11 mouse cellular contexts compared by ENCODE assay signal in the genomic region with DNA sequence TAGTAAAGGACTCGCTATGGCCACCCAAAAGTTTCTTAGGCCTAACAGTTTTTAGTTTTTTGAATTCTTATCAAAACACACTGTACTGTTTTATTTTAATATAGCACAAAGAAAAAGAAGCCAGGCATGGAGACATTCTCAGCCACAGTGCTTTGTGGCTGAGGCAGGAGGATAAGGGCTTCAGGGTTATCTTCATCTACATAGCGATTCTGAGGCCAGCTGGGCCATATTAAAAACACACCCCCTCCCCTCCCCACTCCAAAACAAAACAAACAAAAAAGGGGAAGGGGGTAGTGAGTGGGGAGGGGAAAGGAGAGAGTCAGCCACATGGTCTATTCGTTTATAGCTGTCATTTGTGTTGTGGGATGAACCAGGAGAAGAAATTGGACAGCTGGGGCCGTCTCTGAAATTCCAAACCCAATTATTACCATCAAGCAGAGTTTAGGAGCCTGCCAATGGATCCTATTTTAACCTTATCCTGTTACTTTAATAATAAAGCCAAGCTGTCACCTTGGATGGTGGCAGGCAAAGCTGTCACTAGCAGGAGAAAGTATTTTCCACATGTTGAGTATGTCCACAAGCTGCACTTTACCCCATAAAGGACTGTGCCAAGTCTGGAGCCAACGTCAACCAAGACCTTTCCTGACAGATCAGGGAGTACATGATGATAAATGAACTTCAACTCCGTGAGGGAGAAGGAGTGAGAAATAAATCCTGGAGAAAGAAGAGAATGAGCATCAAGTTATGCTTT. TPM values are rescaled to one million over a fixed set of nuclear protein-coding genes. Genes with fewer than 3 reads are reported as not detected.
DNase-seq lines count a peak whose midpoint lies in the region; ATAC-seq lines count a peak whose summit lies in the region.
"Had no signal": no experiment of that assay in that cellular context is flagged by ENCODE, and none has a peak within 500 bp of the region (broad histone marks: within the 10 kb centered on the region; RNA-seq: fewer than 3 reads in every experiment).

No protein-coding gene starts in this region.

- no peak overlapping the region for H3K4me2 ChIP-seq in embryonic facial prominence, embryonic 14.5 days (ENCODE audit: low read depth, low read length)
- no peak overlapping the region for H3K4me2 ChIP-seq in kidney, embryonic 15.5 days
- no peak overlapping the region for H3K4me2 ChIP-seq in lung, embryonic 15.5 days
- H3K4me2 ChIP-seq in intestine, embryonic 16.5 days (ENCODE audit: low read depth, low read length), result no peak overlapping the region

- no peaks in the 10 kb centered on the region for H3K9me3 ChIP-seq in embryonic facial prominence, embryonic 14.5 days (ENCODE audit: control insufficient read depth, low read length)
- no peaks in the 10 kb centered on the region for H3K9me3 ChIP-seq in embryonic facial prominence, embryonic 10.5 days
- no peaks in the 10 kb centered on the region for H3K9me3 ChIP-seq in kidney, embryonic 15.5 days (replicated peaks)
- no peaks in the 10 kb centered on the region for H3K9me3 ChIP-seq in lung, embryonic 15.5 days
- no peaks in the 10 kb centered on the region for H3K9me3 ChIP-seq in intestine, embryonic 16.5 days (ENCODE audit: control insufficient read depth, low read length)

- no peak overlapping the region for H3K4me3 ChIP-seq in embryonic facial prominence, embryonic 14.5 days (ENCODE audit: low read depth, low read length)
- no peak overlapping the region for H3K4me3 ChIP-seq in embryonic facial prominence, embryonic 10.5 days
- H3K4me3 ChIP-seq in kidney, embryonic 15.5 days (replicated peaks), result no peak overlapping the region
- H3K4me3 ChIP-seq in lung, embryonic 15.5 days, result no peak overlapping the region
- no peak overlapping the region for H3K4me3 ChIP-seq in intestine, embryonic 16.5 days (ENCODE audit: low read length)

- DNase-seq in embryonic facial prominence, embryonic 14.5 days (ENCODE audit: low spot score), result peak; percentile 5
- no peak for DNase-seq in embryonic facial prominence, embryonic 10.5 days (ENCODE audit: low spot score)
- DNase-seq in adrenal gland, postnatal 25 days, result peak; percentile 8
- no peak for DNase-seq in layer of hippocampus, postnatal 25 days (ENCODE audit: extremely low spot score in 1 of 2, low spot score in 1 of 2)
- no peak for DNase-seq in urinary bladder, postnatal 10 days (ENCODE audit: low spot score)
- DNase-seq: layer of hippocampus, postnatal 36 days; right cerebral cortex, adult 18-20 months had no signal

- WGBS in embryonic facial prominence, embryonic 14.5 days, result 56% methylated on average over 6 of the region's 6 CpGs
- WGBS in embryonic facial prominence, embryonic 10.5 days, result 73% methylated on average over 6 of the region's 6 CpGs
- 38% methylated on average over 6 of the region's 6 CpGs for WGBS in kidney, embryonic 15.5 days
- WGBS in lung, embryonic 15.5 days, result 52% methylated on average over 6 of the region's 6 CpGs
- WGBS in intestine, embryonic 16.5 days, result 66% methylated on average over 6 of the region's 6 CpGs

- H3K27ac ChIP-seq in embryonic facial prominence, embryonic 14.5 days (replicated peaks; ENCODE audit: low read depth, low read length), result no peak overlapping the region
- no peak overlapping the region for H3K27ac ChIP-seq in embryonic facial prominence, embryonic 10.5 days (replicated peaks)
- no peak overlapping the region for H3K27ac ChIP-seq in kidney, embryonic 15.5 days
- H3K27ac ChIP-seq in lung, embryonic 15.5 days, result no peak overlapping the region
- H3K27ac ChIP-seq in intestine, embryonic 16.5 days (ENCODE audit: low read length), result no peak overlapping the region
- H3K27ac ChIP-seq: macrophage had no signal

- ATAC-seq in embryonic facial prominence, embryonic 14.5 days (ENCODE audit: low read depth), result 0 out of 2 replicates have a peak, but pooled peaks have one; percentile 27
- ATAC-seq in kidney, embryonic 15.5 days (replicated peaks; ENCODE audit: low FRiP score), result 0 out of 2 replicates have a peak, but pooled peaks have one; percentile 29
- ATAC-seq in lung, embryonic 15.5 days (ENCODE audit: borderline replicate concordance, extremely low read depth, low FRiP score, low TSS enrichment), result peak; percentile 55; the same call in 1 of the 2 replicates
- no peak for ATAC-seq in intestine, embryonic 16.5 days

- H3K27me3 ChIP-seq in embryonic facial prominence, embryonic 14.5 days (replicated peaks; ENCODE audit: control insufficient read depth, insufficient read depth, low read length), result no peaks in the 10 kb centered on the region
- H3K27me3 ChIP-seq in embryonic facial prominence, embryonic 10.5 days (replicated peaks; ENCODE audit: low read depth, poor library complexity, severe bottlenecking), result no peaks in the 10 kb centered on the region
- H3K27me3 ChIP-seq in kidney, embryonic 15.5 days, result no peaks in the 10 kb centered on the region
- H3K27me3 ChIP-seq in lung, embryonic 15.5 days, result no peaks in the 10 kb centered on the region
- H3K27me3 ChIP-seq in intestine, embryonic 16.5 days (replicated peaks; ENCODE audit: control insufficient read depth, insufficient read depth, low read length), result no peaks in the 10 kb centered on the region

- peaks cover 26% of the 10 kb centered on the region for H3K36me3 ChIP-seq in embryonic facial prominence, embryonic 14.5 days (ENCODE audit: control insufficient read depth, insufficient read depth, low read length)
- H3K36me3 ChIP-seq in embryonic facial prominence, embryonic 10.5 days (replicated peaks), result peaks cover 43% of the 10 kb centered on the region
- H3K36me3 ChIP-seq in kidney, embryonic 15.5 days, result peaks cover 18% of the 10 kb centered on the region
- 0 out of 2 replicates have a peak, but pooled peaks cover 3% of the 10 kb centered on the region for H3K36me3 ChIP-seq in lung, embryonic 15.5 days
- H3K36me3 ChIP-seq in intestine, embryonic 16.5 days (ENCODE audit: control insufficient read depth, insufficient read depth, low read length), result no peaks in the 10 kb centered on the region

- H3K4me1 ChIP-seq in embryonic facial prominence, embryonic 14.5 days (ENCODE audit: control insufficient read depth, insufficient read depth, low read length), result no peaks in the 10 kb centered on the region
- no peaks in the 10 kb centered on the region for H3K4me1 ChIP-seq in embryonic facial prominence, embryonic 10.5 days
- H3K4me1 ChIP-seq in kidney, embryonic 15.5 days, result no peaks in the 10 kb centered on the region; the same call in 1 of the 2 replicates
- peaks cover 34% of the 10 kb centered on the region for H3K4me1 ChIP-seq in lung, embryonic 15.5 days
- H3K4me1 ChIP-seq in intestine, embryonic 16.5 days (ENCODE audit: control insufficient read depth, insufficient read depth, low read length), result 0 out of 2 replicates have a peak, but pooled peaks cover 2% of the 10 kb centered on the region

- no peak overlapping the region for H3K9ac ChIP-seq in embryonic facial prominence, embryonic 14.5 days (ENCODE audit: low read depth, low read length)
- no peak overlapping the region for H3K9ac ChIP-seq in kidney, embryonic 15.5 days
- H3K9ac ChIP-seq in lung, embryonic 15.5 days, result no peak overlapping the region
- H3K9ac ChIP-seq in intestine, embryonic 16.5 days (ENCODE audit: low read depth, low read length), result no peak overlapping the region

RNA-seq across cellular contexts. Expression of a gene that starts 20.9 kb away (rescaled TPM):
- polyA plus RNA-seq in embryonic facial prominence, embryonic 14.5 days (2014; fragmentation: Nextera tagmentation; extraction: Ambion mirVana), result 25.1 and 28.2 TPM in 2 replicates
- 45.6 and 49.1 TPM in 2 replicates for polyA plus RNA-seq in embryonic facial prominence, embryonic 10.5 days (2016; fragmentation: Nextera tagmentation; extraction: Ambion mirVana)
- total RNA-seq in adrenal gland, postnatal 25 days (2021), result 11.5 and 15.7 TPM in 2 replicates
- 38.2 and 40.1 TPM in 2 replicates for polyA plus RNA-seq in kidney, embryonic 15.5 days (2015; fragmentation: Nextera tagmentation; extraction: Ambion mirVana)
- 37.7 and 39.5 TPM in 2 replicates for polyA plus RNA-seq in lung, embryonic 15.5 days (2015; fragmentation: Nextera tagmentation; extraction: Ambion mirVana)
- 10 to 100 TPM in 1 of 2 experiments, 1 to 10 TPM in 1; 8.0 to 11.5 TPM for total RNA-seq in layer of hippocampus, postnatal 25 days (2021)
- polyA plus RNA-seq in intestine, embryonic 16.5 days (2015; fragmentation: Nextera tagmentation; extraction: Ambion mirVana), result 29.1 and 31.2 TPM in 2 replicates

RNA-seq across cellular contexts. Expression of a gene that starts 21.0 kb away (rescaled TPM):
- polyA plus RNA-seq in embryonic facial prominence, embryonic 14.5 days (2014; fragmentation: Nextera tagmentation; extraction: Ambion mirVana), result 194 and 212 TPM in 2 replicates
- polyA plus RNA-seq in embryonic facial prominence, embryonic 10.5 days (2016; fragmentation: Nextera tagmentation; extraction: Ambion mirVana), result 144 and 156 TPM in 2 replicates
- 131 and 173 TPM in 2 replicates for total RNA-seq in adrenal gland, postnatal 25 days (2021)
- polyA plus RNA-seq in kidney, embryonic 15.5 days (2015; fragmentation: Nextera tagmentation; extraction: Ambion mirVana), result 165 and 189 TPM in 2 replicates
- 165 and 178 TPM in 2 replicates for polyA plus RNA-seq in lung, embryonic 15.5 days (2015; fragmentation: Nextera tagmentation; extraction: Ambion mirVana)
- 10 to 100 TPM; 86.7 to 99.9 TPM for total RNA-seq in layer of hippocampus, postnatal 25 days (2021)
- polyA plus RNA-seq in intestine, embryonic 16.5 days (2015; fragmentation: Nextera tagmentation; extraction: Ambion mirVana), result 157 and 165 TPM in 2 replicates

RNA-seq across cellular contexts. Expression of a gene that starts 44.9 kb away (rescaled TPM):
- 19.2 and 20.9 TPM in 2 replicates for polyA plus RNA-seq in embryonic facial prominence, embryonic 14.5 days (2014; fragmentation: Nextera tagmentation; extraction: Ambion mirVana)
- polyA plus RNA-seq in embryonic facial prominence, embryonic 10.5 days (2016; fragmentation: Nextera tagmentation; extraction: Ambion mirVana), result 34.5 and 38.0 TPM in 2 replicates
- total RNA-seq in adrenal gland, postnatal 25 days (2021), result 23.6 and 28.0 TPM in 2 replicates
- 25.8 and 26.7 TPM in 2 replicates for polyA plus RNA-seq in kidney, embryonic 15.5 days (2015; fragmentation: Nextera tagmentation; extraction: Ambion mirVana)
- polyA plus RNA-seq in lung, embryonic 15.5 days (2015; fragmentation: Nextera tagmentation; extraction: Ambion mirVana), result 20.1 and 24.8 TPM in 2 replicates
- 1 to 10 TPM; 1.6 to 2.3 TPM for total RNA-seq in layer of hippocampus, postnatal 25 days (2021)
- polyA plus RNA-seq in intestine, embryonic 16.5 days (2015; fragmentation: Nextera tagmentation; extraction: Ambion mirVana), result 17.9 and 19.4 TPM in 2 replicates

Comparison
In these comparisons a context has a peak if more than half of its experiments do, and no peak if none do; other contexts are left out.
1. DNase-seq: peak in embryonic facial prominence, embryonic 14.5 days (single experiment) and adrenal gland, postnatal 25 days (single experiment); none in embryonic facial prominence, embryonic 10.5 days (single experiment), layer of hippocampus, postnatal 25 days (0 of 2) and urinary bladder, postnatal 10 days (single experiment).